In the genomic region with DNA sequence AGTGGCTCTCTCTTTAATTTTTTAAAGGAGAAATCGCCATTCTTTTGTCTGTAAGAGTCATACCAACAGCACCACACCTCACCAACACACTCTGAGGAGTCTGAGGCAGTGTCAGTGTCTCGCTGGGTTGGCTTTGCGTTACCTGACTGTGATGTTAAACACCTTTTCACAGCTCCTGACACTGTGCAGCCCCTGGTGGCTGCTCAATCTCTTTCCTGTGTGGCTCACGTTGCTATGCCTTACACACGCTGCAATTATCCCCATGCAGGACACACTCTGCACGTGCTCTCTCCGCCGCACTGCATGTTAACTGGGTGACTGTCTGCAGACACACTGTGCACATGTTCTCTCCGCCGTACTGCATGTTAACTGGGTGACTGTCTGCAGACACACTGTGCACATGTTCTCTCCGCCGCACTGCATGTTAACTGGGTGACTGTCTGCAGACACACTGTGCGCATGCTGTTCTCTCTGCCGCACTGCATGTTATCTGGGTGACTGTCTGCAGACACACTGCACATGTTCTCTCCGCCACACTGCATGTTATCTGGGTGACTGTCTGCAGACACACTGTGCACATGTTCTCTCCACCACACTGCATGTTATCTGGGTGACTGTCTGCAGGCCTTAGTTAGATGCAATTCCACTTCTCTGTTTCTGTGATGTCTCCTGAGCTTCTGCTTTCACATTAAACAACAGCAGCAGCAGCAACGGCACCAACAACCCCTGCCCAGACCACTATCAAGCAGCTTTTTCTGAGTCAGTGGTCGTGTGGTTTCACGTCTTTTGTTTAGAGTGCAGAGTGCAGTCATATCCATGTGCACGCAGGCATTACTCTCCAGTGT, we compare ENCODE assay signal across 36 mouse cellular contexts. TPM values are rescaled to one million over a fixed set of nuclear protein-coding genes. Genes with fewer than 3 reads are reported as not detected.
A peak's percentile ranks its signal among the peaks of the same experiment; 100 is the strongest.
DNase-seq lines count a peak whose midpoint lies in the region; ATAC-seq and TF ChIP-seq lines count a peak whose summit lies in the region.
"Had no signal": no experiment of that assay in that cellular context is flagged by ENCODE, and none has a peak within 500 bp of the region (broad histone marks: within the 10 kb centered on the region; RNA-seq: fewer than 3 reads in every experiment).

No protein-coding gene starts in this region.

- H3K36me3 ChIP-seq in intestine, postnatal 0 days (ENCODE audit: control insufficient read depth, insufficient read depth), result peaks cover 49% of the 10 kb centered on the region
- 0 out of 2 replicates have a peak, but pooled peaks cover 11% of the 10 kb centered on the region for H3K36me3 ChIP-seq in intestine, embryonic 15.5 days
- peaks cover 70% of the 10 kb centered on the region for H3K36me3 ChIP-seq in E14TG2a.4 (ENCODE audit: insufficient read depth, low read length)

- 91% methylated on average over 19 of the region's 19 CpGs for WGBS in intestine, postnatal 0 days
- 93% methylated on average over 19 of the region's 19 CpGs for WGBS in intestine, embryonic 15.5 days
- 75% methylated on average over 19 of the region's 19 CpGs for WGBS in bone marrow, adult 2 months

- no peak overlapping the region for H3K9ac ChIP-seq in intestine, postnatal 0 days (ENCODE audit: low read depth, low read length)
- H3K9ac ChIP-seq in intestine, embryonic 15.5 days, result no peak overlapping the region
- H3K9ac ChIP-seq: forebrain, postnatal 0 days; hindbrain, embryonic 15.5 days; kidney, embryonic 15.5 days; liver, embryonic 14.5 days; lung, embryonic 15.5 days; midbrain, embryonic 12.5 days had no signal

- peak; percentile 8; the same call in 1 of the 2 replicates for TF ChIP-seq CTCF in intestine, postnatal 0 days (IDR thresholded peaks at IDR 0.05; ENCODE audit: low read depth)
- TF ChIP-seq CTCF in E14TG2a.4 (conservative IDR thresholded peaks at IDR 0.05; ENCODE audit: low read length), result no peak
- no peak for TF ChIP-seq CTCF in bone marrow, adult 2 months (IDR thresholded peaks at IDR 0.05; ENCODE audit: control insufficient read depth, insufficient read depth, low read length)

- no peaks in the 10 kb centered on the region for H3K9me3 ChIP-seq in intestine, postnatal 0 days (ENCODE audit: control insufficient read depth)
- H3K9me3 ChIP-seq in intestine, embryonic 15.5 days, result no peaks in the 10 kb centered on the region
- no peaks in the 10 kb centered on the region for H3K9me3 ChIP-seq in E14TG2a.4 (ENCODE audit: low read length)
- H3K9me3 ChIP-seq: forebrain, embryonic 10.5 days; heart, embryonic 10.5 days; hindbrain, embryonic 15.5 days; kidney, embryonic 15.5 days; lung, embryonic 15.5 days; midbrain, embryonic 12.5 days had no signal

- DNase-seq in adrenal gland, adult 2 months, result no peak
- DNase-seq in lung, postnatal 25 days (ENCODE audit: low spot score), result no peak
- DNase-seq: adrenal gland, postnatal 14 days; cerebellum, adult 11-12 months; cerebellum, postnatal 10 days; forebrain, postnatal 0 days; gastrocnemius, postnatal 36 days; heart, postnatal 4 days; kidney, postnatal 4 days; layer of hippocampus, adult 9-11 months; thymus, adult 2 months had no signal

- H3K27me3 ChIP-seq in intestine, postnatal 0 days (replicated peaks; ENCODE audit: control insufficient read depth, insufficient read depth, low read length), result no peaks in the 10 kb centered on the region
- no peaks in the 10 kb centered on the region for H3K27me3 ChIP-seq in intestine, embryonic 15.5 days (replicated peaks)
- H3K27me3 ChIP-seq in E14TG2a.4 (ENCODE audit: insufficient read depth, low read length), result peaks cover 12% of the 10 kb centered on the region; the same call in 1 of the 2 replicates
- H3K27me3 ChIP-seq: hindbrain, embryonic 15.5 days; kidney, embryonic 15.5 days; lung, embryonic 15.5 days; midbrain, embryonic 12.5 days; Patski had no signal

- TF ChIP-seq POLR2A in bone marrow, adult 2 months (IDR thresholded peaks at IDR 0.05; ENCODE audit: borderline replicate concordance, control insufficient read depth, low read depth, low read length), result no peak

- H3K4me2 ChIP-seq in intestine, postnatal 0 days (replicated peaks; ENCODE audit: low read depth), result no peak overlapping the region
- H3K4me2 ChIP-seq in intestine, embryonic 15.5 days (replicated peaks), result no peak overlapping the region
- H3K4me2 ChIP-seq: hindbrain, embryonic 15.5 days; kidney, embryonic 15.5 days; lung, embryonic 15.5 days; midbrain, embryonic 12.5 days had no signal

- ATAC-seq in intestine, postnatal 0 days, result no peak
- ATAC-seq in intestine, embryonic 15.5 days, result no peak
- ATAC-seq in megakaryocyte progenitor cell, adult 5-6 weeks (replicated peaks; ENCODE audit: poor library complexity), result peak; percentile 47
- ATAC-seq in cerebellum, adult (ENCODE audit: insufficient number of reproducible peaks, low FRiP score, low TSS enrichment), result no peak
- ATAC-seq: forebrain, postnatal 0 days; intestine, embryonic 16.5 days; Patski had no signal

- H3K4me3 ChIP-seq in intestine, postnatal 0 days (ENCODE audit: low read depth, low read length), result no peak overlapping the region
- no peak overlapping the region for H3K4me3 ChIP-seq in intestine, embryonic 15.5 days (replicated peaks)
- H3K4me3 ChIP-seq in E14TG2a.4 (replicated peaks; ENCODE audit: low read length), result 0 out of 2 replicates have a peak overlapping the region, but pooled peaks have one; percentile 11
- H3K4me3 ChIP-seq in bone marrow, adult 2 months (replicated peaks; ENCODE audit: control insufficient read depth, low read depth, low read length), result no peak overlapping the region
- H3K4me3 ChIP-seq: forebrain, embryonic 10.5 days; heart, embryonic 10.5 days; hindbrain, embryonic 15.5 days; kidney, embryonic 15.5 days; lung, embryonic 15.5 days; midbrain, embryonic 12.5 days had no signal

- no peak overlapping the region; the same call in 1 of the 2 replicates for H3K27ac ChIP-seq in intestine, postnatal 0 days (ENCODE audit: low read depth, low read length)
- no peak overlapping the region for H3K27ac ChIP-seq in intestine, embryonic 15.5 days
- peak overlapping the region; percentile 14; the same call in 1 of the 2 replicates for H3K27ac ChIP-seq in bone marrow, adult 2 months (ENCODE audit: control insufficient read depth, insufficient read depth, low read depth, low read length, poor library complexity)
- H3K27ac ChIP-seq: forebrain, embryonic 10.5 days; heart, embryonic 10.5 days; hindbrain, embryonic 15.5 days; kidney, embryonic 15.5 days; liver, embryonic 14.5 days; lung, embryonic 15.5 days; macrophage; midbrain, embryonic 12.5 days; stomach, postnatal 0 days had no signal

- no peaks in the 10 kb centered on the region for H3K4me1 ChIP-seq in intestine, postnatal 0 days (replicated peaks; ENCODE audit: control insufficient read depth, insufficient read depth, low read length)
- no peaks in the 10 kb centered on the region for H3K4me1 ChIP-seq in intestine, embryonic 15.5 days (replicated peaks)
- H3K4me1 ChIP-seq in E14TG2a.4 (replicated peaks; ENCODE audit: low read depth, low read length), result peaks cover 47% of the 10 kb centered on the region
- H3K4me1 ChIP-seq in bone marrow, adult 2 months (ENCODE audit: control insufficient read depth, insufficient read depth, low read length), result peaks cover 3% of the 10 kb centered on the region; the same call in 1 of the 2 replicates
- H3K4me1 ChIP-seq: forebrain, embryonic 10.5 days; heart, embryonic 10.5 days; hindbrain, embryonic 15.5 days; kidney, embryonic 15.5 days; lung, embryonic 15.5 days; midbrain, embryonic 12.5 days had no signal

RNA-seq across cellular contexts. Expression of gene Rab3ip, which starts 26.7 kb away (rescaled TPM):
- polyA plus RNA-seq in intestine, postnatal 0 days (2015; fragmentation: Nextera tagmentation; extraction: Ambion mirVana), result 20.9 and 21.9 TPM in 2 replicates
- 33.1 and 34.3 TPM in 2 replicates for polyA plus RNA-seq in intestine, embryonic 15.5 days (2015; fragmentation: Nextera tagmentation; extraction: Ambion mirVana)
- 8.9 and 10.7 TPM in 2 replicates for polyA plus RNA-seq in bone marrow, adult 2 months (2011; ENCODE audit: insufficient read depth, insufficient read length, low replicate concordance, missing spikeins)
- total RNA-seq in megakaryocyte progenitor cell, adult 5-6 weeks (2015), result 6.8 and 7.0 TPM in 2 replicates
- total RNA-seq in megakaryocyte progenitor cell, adult 5-6 weeks (2017), result 14.1 TPM in 2 replicates
- total RNA-seq in adrenal gland, adult 2 months (2021), result 10 to 100 TPM; 36.8 to 37.9 TPM
- polyA plus RNA-seq in adrenal gland, adult 2 months (2012; rRNA removed), result 45.4 and 52.2 TPM in 2 replicates

RNA-seq across cellular contexts. Expression of gene Myrfl, which starts 27.2 kb away (rescaled TPM):
- 7.3 and 9.5 TPM in 2 replicates for polyA plus RNA-seq in intestine, postnatal 0 days (2015; fragmentation: Nextera tagmentation; extraction: Ambion mirVana)
- polyA plus RNA-seq in intestine, embryonic 15.5 days (2015; fragmentation: Nextera tagmentation; extraction: Ambion mirVana), result 7.9 and 8.2 TPM in 2 replicates
- not detected in 2 replicates for polyA plus RNA-seq in bone marrow, adult 2 months (2011; ENCODE audit: insufficient read depth, insufficient read length, low replicate concordance, missing spikeins)
- not detected in 2 replicates for total RNA-seq in megakaryocyte progenitor cell, adult 5-6 weeks (2015)
- total RNA-seq in megakaryocyte progenitor cell, adult 5-6 weeks (2017), result not detected in 2 replicates
- total RNA-seq in adrenal gland, adult 2 months (2021), result under 1 TPM in 1 of 2 experiments, not detected in 1; 0.21 TPM
- polyA plus RNA-seq in adrenal gland, adult 2 months (2012; rRNA removed), result 0.12 TPM in 1 of 2 replicates, not detected in the other
- total RNA-seq: adrenal gland, postnatal 14 days; forebrain, postnatal 0 days had no signal
- polyA plus RNA-seq: forebrain, embryonic 10.5 days; forebrain, postnatal 0 days; liver, embryonic 14.5 days; macrophage; urinary bladder, adult 2 months had no signal

RNA-seq across cellular contexts. Expression of gene Gm10271, which starts 48.5 kb away (rescaled TPM):
- not detected in 2 replicates for polyA plus RNA-seq in intestine, postnatal 0 days (2015; fragmentation: Nextera tagmentation; extraction: Ambion mirVana)
- polyA plus RNA-seq in intestine, embryonic 15.5 days (2015; fragmentation: Nextera tagmentation; extraction: Ambion mirVana), result not detected in 2 replicates
- not detected in 2 replicates for polyA plus RNA-seq in bone marrow, adult 2 months (2011; ENCODE audit: insufficient read depth, insufficient read length, low replicate concordance, missing spikeins)
- not detected in 2 replicates for total RNA-seq in megakaryocyte progenitor cell, adult 5-6 weeks (2015)
- not detected in 2 replicates for total RNA-seq in megakaryocyte progenitor cell, adult 5-6 weeks (2017)
- total RNA-seq in adrenal gland, adult 2 months (2021), result not detected
- not detected in 2 replicates for polyA plus RNA-seq in adrenal gland, adult 2 months (2012; rRNA removed)
- total RNA-seq: adrenal gland, postnatal 14 days; ES-E14; forebrain, postnatal 0 days; gastrocnemius, postnatal 36 days; heart, postnatal 4 days; left cerebral cortex, adult 18-20 months; left cerebral cortex, postnatal 36 days; neutrophil, adult 5-6 weeks had no signal
- polyA plus RNA-seq: embryonic facial prominence, embryonic 11.5 days; forebrain, embryonic 10.5 days; forebrain, postnatal 0 days; heart, embryonic 10.5 days; heart, embryonic 16.5 days; hindbrain, embryonic 15.5 days; intestine, embryonic 16.5 days; kidney, embryonic 15.5 days; limb, embryonic 14.5 days; liver, embryonic 14.5 days; lung, embryonic 15.5 days; macrophage; midbrain, embryonic 12.5 days; Patski; stomach, postnatal 0 days; thymus, adult 2 months; urinary bladder, adult 2 months had no signal
